8 mouse cellular contexts compared by ENCODE assay signal in the genomic region with DNA sequence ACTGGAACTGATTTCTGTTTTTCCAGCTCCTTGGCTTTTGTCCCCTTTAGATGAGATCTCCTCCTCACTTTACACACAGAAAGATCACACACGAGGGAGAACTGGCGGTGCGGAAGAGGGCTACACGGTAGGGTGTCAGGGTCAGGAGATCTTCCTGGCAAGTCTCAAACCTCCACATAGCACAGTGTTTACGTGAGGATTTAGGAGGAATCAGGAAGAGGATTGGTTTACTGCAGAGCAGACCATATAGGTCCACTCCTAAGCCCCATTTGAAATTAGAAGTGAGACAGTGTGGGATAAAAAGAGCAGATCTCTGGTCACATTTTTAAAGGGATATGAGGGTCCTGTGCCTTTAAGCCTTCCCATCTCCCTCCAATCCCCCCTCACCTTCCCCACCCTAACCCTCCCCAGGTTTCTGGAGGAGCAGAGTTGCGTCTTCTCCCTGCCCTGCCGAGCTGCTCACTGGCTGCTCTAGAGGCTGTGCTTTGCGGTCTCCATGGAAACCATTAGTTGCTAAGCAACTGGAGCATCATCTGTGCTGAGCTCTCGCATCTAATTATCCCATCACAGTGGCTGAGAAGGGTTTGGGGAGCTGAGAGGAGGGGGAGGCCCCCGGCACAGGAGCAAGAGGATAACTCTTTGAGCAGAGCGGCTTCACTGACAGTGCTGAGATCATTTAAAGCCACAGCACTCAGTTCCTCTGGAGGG. TPM values are rescaled to one million over a fixed set of nuclear protein-coding genes. Genes with fewer than 3 reads are reported as not detected.
DNase-seq lines count a peak whose midpoint lies in the region; ATAC-seq and TF ChIP-seq lines count a peak whose summit lies in the region.

No protein-coding gene starts in this region.

- no peaks in the 10 kb centered on the region for H3K9me3 ChIP-seq in intestine, embryonic 14.5 days (ENCODE audit: control insufficient read depth, low read length)
- H3K9me3 ChIP-seq in intestine, postnatal 0 days (ENCODE audit: control insufficient read depth): no peaks in the 10 kb centered on the region
- no peaks in the 10 kb centered on the region for H3K9me3 ChIP-seq in hindbrain, embryonic 13.5 days

- peak; percentile 69 for DNase-seq in intestine, embryonic 14.5 days (ENCODE audit: low spot score)
- DNase-seq in embryo, embryonic 10.5 days (ENCODE audit: low spot score): peak; percentile 93
- DNase-seq in left cerebral cortex, postnatal 4 days: peak; percentile 88
- peak; percentile 95 to 99 for DNase-seq in right cerebral cortex, postnatal 10 days (ENCODE audit: low spot score in 2 of 2)
- no peak for DNase-seq in heart, postnatal 25 days (ENCODE audit: low spot score)

- no peak for TF ChIP-seq CTCF in intestine, postnatal 0 days (IDR thresholded peaks at IDR 0.05; ENCODE audit: low read depth)

- no peaks in the 10 kb centered on the region for H3K36me3 ChIP-seq in intestine, embryonic 14.5 days (ENCODE audit: control insufficient read depth, insufficient read depth, low read length)
- H3K36me3 ChIP-seq in intestine, postnatal 0 days (ENCODE audit: control insufficient read depth, insufficient read depth): no peaks in the 10 kb centered on the region
- no peaks in the 10 kb centered on the region for H3K36me3 ChIP-seq in hindbrain, embryonic 13.5 days

- no peak overlapping the region for H3K4me2 ChIP-seq in intestine, embryonic 14.5 days (ENCODE audit: low read length)
- no peak overlapping the region for H3K4me2 ChIP-seq in intestine, postnatal 0 days (replicated peaks; ENCODE audit: low read depth)
- peak overlapping the region; percentile 43 for H3K4me2 ChIP-seq in hindbrain, embryonic 13.5 days

- 4% methylated on average over 11 of the region's 11 CpGs for WGBS in intestine, embryonic 14.5 days
- WGBS in intestine, postnatal 0 days: 10% methylated on average over 11 of the region's 11 CpGs
- 3% methylated on average over 11 of the region's 11 CpGs for WGBS in hindbrain, embryonic 13.5 days

- H3K9ac ChIP-seq in intestine, embryonic 14.5 days (ENCODE audit: low read length): no peak overlapping the region
- no peak overlapping the region for H3K9ac ChIP-seq in intestine, postnatal 0 days (ENCODE audit: low read depth, low read length)
- H3K9ac ChIP-seq in hindbrain, embryonic 13.5 days: peak overlapping the region; percentile 56

- no peak overlapping the region for H3K27ac ChIP-seq in intestine, embryonic 14.5 days (ENCODE audit: low read depth)
- H3K27ac ChIP-seq in intestine, postnatal 0 days (ENCODE audit: low read depth, low read length): no peak overlapping the region
- H3K27ac ChIP-seq in hindbrain, embryonic 13.5 days: peak overlapping the region; percentile 92

- no peak overlapping the region for H3K4me3 ChIP-seq in intestine, embryonic 14.5 days (ENCODE audit: low read depth, low read length)
- no peak overlapping the region for H3K4me3 ChIP-seq in intestine, postnatal 0 days (ENCODE audit: low read depth, low read length)
- H3K4me3 ChIP-seq in hindbrain, embryonic 13.5 days: peak overlapping the region; percentile 1; the same call in 1 of the 2 replicates

- ATAC-seq in intestine, embryonic 14.5 days (replicated peaks; ENCODE audit: low FRiP score, low TSS enrichment, low read depth): 0 out of 2 replicates have a peak, but pooled peaks have one; percentile 38
- no peak for ATAC-seq in intestine, postnatal 0 days
- ATAC-seq in hindbrain, embryonic 13.5 days (ENCODE audit: low FRiP score): peak; percentile 97
- ATAC-seq in monocyte, adult 5-6 weeks (replicated peaks; ENCODE audit: insufficient number of reproducible peaks, low FRiP score, low TSS enrichment, poor library complexity, severe bottlenecking): no peak

- no peaks in the 10 kb centered on the region for H3K27me3 ChIP-seq in intestine, embryonic 14.5 days (replicated peaks; ENCODE audit: control insufficient read depth, insufficient read depth, low read length)
- no peaks in the 10 kb centered on the region; the same call in 1 of the 2 replicates for H3K27me3 ChIP-seq in intestine, postnatal 0 days (replicated peaks; ENCODE audit: control insufficient read depth, insufficient read depth, low read length)
- peaks cover 15% of the 10 kb centered on the region for H3K27me3 ChIP-seq in hindbrain, embryonic 13.5 days

- H3K4me1 ChIP-seq in intestine, embryonic 14.5 days (replicated peaks; ENCODE audit: control insufficient read depth, insufficient read depth, low read length): 0 out of 2 replicates have a peak, but pooled peaks cover 4% of the 10 kb centered on the region
- no peaks in the 10 kb centered on the region for H3K4me1 ChIP-seq in intestine, postnatal 0 days (replicated peaks; ENCODE audit: control insufficient read depth, insufficient read depth, low read length)
- peaks cover 45% of the 10 kb centered on the region for H3K4me1 ChIP-seq in hindbrain, embryonic 13.5 days (replicated peaks)

- intact Hi-C loops in left cerebral cortex, postnatal 4 days (cut with DNase I): no loop called here
- intact Hi-C loops in heart, postnatal 25 days (cut with DNase I): no loop called here

RNA-seq across cellular contexts. Expression of a gene that starts 2.4 kb away (rescaled TPM):
- 2.1 and 2.3 TPM in 2 replicates for polyA plus RNA-seq in intestine, embryonic 14.5 days (2014; fragmentation: Nextera tagmentation; extraction: Ambion mirVana)
- not detected in 2 replicates for polyA plus RNA-seq in intestine, postnatal 0 days (2015; fragmentation: Nextera tagmentation; extraction: Ambion mirVana)
- not detected in 2 replicates for polyA plus RNA-seq in hindbrain, embryonic 13.5 days (2015; fragmentation: Nextera tagmentation; extraction: Ambion mirVana)
- not detected for total RNA-seq in left cerebral cortex, postnatal 4 days (2021)
- total RNA-seq in monocyte, adult 5-6 weeks (2017): not detected in 3 replicates
- total RNA-seq in heart, postnatal 25 days (2021): not detected

RNA-seq across cellular contexts. Expression of a gene that starts 16.3 kb away (rescaled TPM):
- polyA plus RNA-seq in intestine, embryonic 14.5 days (2014; fragmentation: Nextera tagmentation; extraction: Ambion mirVana): not detected in 2 replicates
- not detected in 2 replicates for polyA plus RNA-seq in intestine, postnatal 0 days (2015; fragmentation: Nextera tagmentation; extraction: Ambion mirVana)
- not detected in 2 replicates for polyA plus RNA-seq in hindbrain, embryonic 13.5 days (2015; fragmentation: Nextera tagmentation; extraction: Ambion mirVana)
- total RNA-seq in left cerebral cortex, postnatal 4 days (2021): not detected
- not detected in 3 replicates for total RNA-seq in monocyte, adult 5-6 weeks (2017)
- not detected for total RNA-seq in heart, postnatal 25 days (2021)

RNA-seq across cellular contexts. Expression of a gene that starts 25.4 kb away (rescaled TPM):
- polyA plus RNA-seq in intestine, embryonic 14.5 days (2014; fragmentation: Nextera tagmentation; extraction: Ambion mirVana): 10.2 TPM in 2 replicates
- polyA plus RNA-seq in intestine, postnatal 0 days (2015; fragmentation: Nextera tagmentation; extraction: Ambion mirVana): 4.8 and 4.9 TPM in 2 replicates
- polyA plus RNA-seq in hindbrain, embryonic 13.5 days (2015; fragmentation: Nextera tagmentation; extraction: Ambion mirVana): 8.6 TPM in 2 replicates
- total RNA-seq in left cerebral cortex, postnatal 4 days (2021): 100 to 1,000 TPM; 109 to 113 TPM
- 2.8 to 14.1 TPM (median 2.8 TPM) in 3 replicates for total RNA-seq in monocyte, adult 5-6 weeks (2017)
- total RNA-seq in heart, postnatal 25 days (2021): 10 to 100 TPM; 44.9 to 57.6 TPM

RNA-seq across cellular contexts. Expression of a gene that starts 38.8 kb away (rescaled TPM):
- polyA plus RNA-seq in intestine, embryonic 14.5 days (2014; fragmentation: Nextera tagmentation; extraction: Ambion mirVana): 27.1 and 29.3 TPM in 2 replicates
- 14.7 and 19.7 TPM in 2 replicates for polyA plus RNA-seq in intestine, postnatal 0 days (2015; fragmentation: Nextera tagmentation; extraction: Ambion mirVana)
- 28.2 and 32.9 TPM in 2 replicates for polyA plus RNA-seq in hindbrain, embryonic 13.5 days (2015; fragmentation: Nextera tagmentation; extraction: Ambion mirVana)
- total RNA-seq in left cerebral cortex, postnatal 4 days (2021): 10 to 100 TPM; 21.6 to 23.4 TPM
- total RNA-seq in monocyte, adult 5-6 weeks (2017): 25.5 to 38.4 TPM (median 28.7 TPM) in 3 replicates
- 1 to 10 TPM; 7.2 to 8.0 TPM for total RNA-seq in heart, postnatal 25 days (2021)

RNA-seq across cellular contexts. Expression of a gene that starts 49.8 kb away (rescaled TPM):
- polyA plus RNA-seq in intestine, embryonic 14.5 days (2014; fragmentation: Nextera tagmentation; extraction: Ambion mirVana): 113 and 120 TPM in 2 replicates
- 138 and 142 TPM in 2 replicates for polyA plus RNA-seq in intestine, postnatal 0 days (2015; fragmentation: Nextera tagmentation; extraction: Ambion mirVana)
- polyA plus RNA-seq in hindbrain, embryonic 13.5 days (2015; fragmentation: Nextera tagmentation; extraction: Ambion mirVana): 342 and 355 TPM in 2 replicates
- total RNA-seq in left cerebral cortex, postnatal 4 days (2021): 100 to 1,000 TPM; 126 to 129 TPM
- 25.9 to 40.8 TPM (median 32.3 TPM) in 3 replicates for total RNA-seq in monocyte, adult 5-6 weeks (2017)
- total RNA-seq in heart, postnatal 25 days (2021): 10 to 100 TPM; 34.9 to 35.1 TPM

Comparison
In these comparisons a context has a peak if more than half of its experiments do, and no peak if none do; other contexts are left out.
1. ATAC-seq: peak in intestine, embryonic 14.5 days (single experiment) and hindbrain, embryonic 13.5 days (single experiment); none in intestine, postnatal 0 days (single experiment) and monocyte, adult 5-6 weeks (single experiment).